Mouse (Mus musculus) ES-Bruce4 (cell line): ENCODE results near the gene Parn.

Experiments
- CTCF ChIP-seq: IDR thresholded peaks from one replicate; pipeline ENCODE4 v1.8.1; 2011; ENCODE audit warnings: low read depth, low read length
- EP300 ChIP-seq: IDR thresholded peaks from 2 replicates; pipeline ENCODE4 v1.6.1; 2011; ENCODE audit warnings: low read depth, low read length; ENCODE audit not compliant: insufficient read depth
- POLR2A ChIP-seq: IDR thresholded peaks from one replicate; pipeline ENCODE4 v1.8.1; 2011; ENCODE audit warnings: low read length; ENCODE audit not compliant: insufficient read depth

DNA sequence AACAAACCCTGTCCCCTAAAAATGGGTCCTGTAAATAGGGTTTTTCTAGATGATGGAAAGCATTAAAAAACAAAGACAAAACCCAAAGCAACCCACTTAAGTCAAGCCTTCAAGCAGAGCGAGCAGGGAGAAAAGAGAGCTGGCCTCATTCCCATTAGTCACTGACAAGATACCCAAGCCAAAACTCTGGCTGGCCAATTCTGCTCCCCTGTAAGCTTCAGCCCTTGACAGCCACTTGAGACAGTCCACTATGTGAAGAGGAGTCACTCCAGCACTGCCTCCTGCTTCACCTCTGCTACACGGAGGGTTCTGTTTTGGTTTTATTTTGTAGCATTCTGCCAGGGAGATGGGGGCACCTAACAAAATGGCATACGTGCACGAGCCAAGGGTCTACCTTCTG is 126.2 kb downstream of the Parn start:
- TF ChIP-seq CTCF (no peak), POLR2A (no peak), EP300 (no peak)
